In the genomic region with DNA sequence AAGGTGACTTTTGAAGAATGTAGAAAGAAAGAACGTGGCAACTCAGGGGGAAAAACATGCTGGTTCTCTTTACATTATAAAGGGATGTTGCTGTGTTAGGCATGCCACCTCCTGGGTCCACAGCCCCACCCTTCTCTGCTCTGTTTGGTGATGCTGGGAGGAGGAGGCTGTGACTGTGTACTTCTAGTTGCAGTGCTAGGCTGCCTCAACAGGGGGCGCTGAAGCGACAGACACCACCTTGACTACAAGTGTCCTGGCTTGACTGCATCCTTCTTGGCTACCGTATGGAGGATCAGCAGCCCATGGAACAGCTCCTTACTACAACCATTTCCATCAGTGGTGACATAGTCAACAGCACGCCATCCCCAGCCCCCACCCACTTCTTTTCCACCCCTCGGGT, we compare ENCODE assay signal across 8 mouse cellular contexts.
DNase-seq lines count a peak whose midpoint lies in the region; ATAC-seq lines count a peak whose summit lies in the region.

No protein-coding gene starts in this region.

- DNase-seq in cerebellum, adult 11 months = peak; percentile 22
- DNase-seq in cerebellum, adult 8-10 months = peak; percentile 16
- peak; percentile 15 for DNase-seq in kidney, postnatal 14 days
- peak; percentile 28 for DNase-seq in thymus, postnatal 4 days
- DNase-seq in spleen, postnatal 14 days (ENCODE audit: low spot score in 2 of 2) = no peak

- H3K4me3 ChIP-seq in megakaryocyte, embryonic 14.5 days (replicated peaks) = peak overlapping the region; percentile 28

- no peaks in the 10 kb centered on the region for H3K4me1 ChIP-seq in megakaryocyte, embryonic 14.5 days

- H3K36me3 ChIP-seq in megakaryocyte, embryonic 14.5 days (replicated peaks; ENCODE audit: low read length) = no peaks in the 10 kb centered on the region

- H3K9me3 ChIP-seq in megakaryocyte, embryonic 14.5 days = peaks cover 41% of the 10 kb centered on the region

- no peaks in the 10 kb centered on the region for H3K27me3 ChIP-seq in megakaryocyte, embryonic 14.5 days (replicated peaks)

- no peak for ATAC-seq in cerebellum, adult (ENCODE audit: insufficient number of reproducible peaks, low FRiP score, low TSS enrichment)
- ATAC-seq in megakaryocyte, adult 5-6 weeks (ENCODE audit: poor library complexity, severe bottlenecking) = no peak

Comparison
In these comparisons a context has a peak if more than half of its experiments do, and no peak if none do; other contexts are left out.
1. DNase-seq: peak in cerebellum, adult 11 months (single experiment), cerebellum, adult 8-10 months (single experiment), kidney, postnatal 14 days (single experiment) and thymus, postnatal 4 days (single experiment); none in spleen, postnatal 14 days (0 of 2).